Mouse (Mus musculus): ENCODE measurements around the gene Ing5.
"Not testable (repeated sequence)": the region's sequence is repeated elsewhere in the genome, so short reads cannot be mapped to it uniquely, and the experiment has no call there.

The Ing5 gene

GRCm38 (mm10) chr1:93803556-93804507, at the start of gene Ing5:
Gene Ing5, plus strand, starts transcription at chr1:93803965.
- DNase-seq (ENCODE audit: low read depth, low spot score): peak; percentile 99

- peak; percentile 94 for DNase-seq (ENCODE audit: low read depth, low spot score)
Observed at GRCm38 (mm10) chr1:93754573-93755290, 49.0 kb upstream of the Ing5 start, which contains the start of gene Thap4. Gene Thap4, minus strand, starts transcription at chr1:93754864.

GRCm38 (mm10) chr1:93755291-93755610, 48.5 kb upstream of the Ing5 start:
- DNase-seq (ENCODE audit: low read depth, low spot score): no peak

- DNase-seq (ENCODE audit: low read depth, low spot score): peak; percentile 31
Observed at GRCm38 (mm10) chr1:93755618-93756017, 48.1 kb upstream of the Ing5 start.

- no peak for DNase-seq (ENCODE audit: low read depth, low spot score)
Observed at GRCm38 (mm10) chr1:93756154-93756553, 47.6 kb upstream of the Ing5 start.

- no peak for DNase-seq (ENCODE audit: low read depth, low spot score)
Observed at GRCm38 (mm10) chr1:93760076-93760475, 43.7 kb upstream of the Ing5 start.

- not testable (repeated sequence) for DNase-seq (ENCODE audit: low read depth, low spot score)
Observed at GRCm38 (mm10) chr1:93763531-93763930, 40.2 kb upstream of the Ing5 start.

- DNase-seq (ENCODE audit: low read depth, low spot score): no peak
Observed at GRCm38 (mm10) chr1:93764871-93765591, 38.7 kb upstream of the Ing5 start.

- no peak for DNase-seq (ENCODE audit: low read depth, low spot score)
Observed at GRCm38 (mm10) chr1:93767600-93767999, 36.2 kb upstream of the Ing5 start.

GRCm38 (mm10) chr1:93769901-93770300, 33.9 kb upstream of the Ing5 start:
- DNase-seq (ENCODE audit: low read depth, low spot score): no peak

GRCm38 (mm10) chr1:93776686-93777085, 27.1 kb upstream of the Ing5 start:
- DNase-seq (ENCODE audit: low read depth, low spot score): no peak

- no peak for DNase-seq (ENCODE audit: low read depth, low spot score)
Observed at GRCm38 (mm10) chr1:93786912-93787311, 16.9 kb upstream of the Ing5 start.

GRCm38 (mm10) chr1:93794526-93794925, 9.2 kb upstream of the Ing5 start:
- DNase-seq (ENCODE audit: low read depth, low spot score): no peak

- no peak for DNase-seq (ENCODE audit: low read depth, low spot score)
Observed at GRCm38 (mm10) chr1:93795886-93796285, 7.9 kb upstream of the Ing5 start.

- peak; percentile 20 for DNase-seq (ENCODE audit: low read depth, low spot score)
Observed at GRCm38 (mm10) chr1:93800670-93801503, 2.9 kb upstream of the Ing5 start.

GRCm38 (mm10) chr1:93801741-93802238, 2.0 kb upstream of the Ing5 start, which contains the start of gene Dtymk:
Gene Dtymk, minus strand, starts transcription at chr1:93801934.
- peak; percentile 98 for DNase-seq (ENCODE audit: low read depth, low spot score)

GRCm38 (mm10) chr1:93802771-93803170, 994 bp upstream of the Ing5 start:
- peak; percentile 70 for DNase-seq (ENCODE audit: low read depth, low spot score)

GRCm38 (mm10) chr1:93804818-93805217, 1.1 kb downstream of the Ing5 start:
- no peak for DNase-seq (ENCODE audit: low read depth, low spot score)

GRCm38 (mm10) chr1:93805221-93805951, 1.6 kb downstream of the Ing5 start:
- DNase-seq (ENCODE audit: low read depth, low spot score): no peak

- no peak for DNase-seq (ENCODE audit: low read depth, low spot score)
Observed at GRCm38 (mm10) chr1:93808871-93809270, 5.1 kb downstream of the Ing5 start.
